Mouse (Mus musculus): ENCODE data around the gene Gm28308. TPM values are rescaled to one million over a fixed set of nuclear protein-coding genes. Genes with fewer than 3 reads are reported as not detected.

The Gm28308 gene
- polyA plus RNA-seq, 2 experiments: not detected

GRCm38 (mm10) chr6:52221993-52222685 is 9.0 kb upstream of the Gm28308 start:
- H3K27ac ChIP-seq: no peak overlapping the region
- peaks cover 100% of the 10 kb centered on the region for H3K27me3 ChIP-seq (ENCODE audit: control insufficient read depth, insufficient read depth, low read length)
- no peaks in the 10 kb centered on the region for H3K36me3 ChIP-seq (replicated peaks; ENCODE audit: control insufficient read depth, insufficient read depth, low read depth)
- ATAC-seq (ENCODE audit: insufficient read depth) (no peak), DNase-seq (ENCODE audit: low read depth in 3 of 3, low spot score in 3 of 3) (no peak)
- WGBS (ENCODE audit: insufficient replicate concordance): 11% methylated on average over 21 of the region's 21 CpGs
- no peak overlapping the region for H3K9ac ChIP-seq (replicated peaks)
- peak overlapping the region in 1 of 2 experiments; percentile 49; a peak in 2 of 4 replicates for H3K4me3 ChIP-seq (ENCODE audit: insufficient read depth in 1 of 2, low read depth in 2 of 2, low read length in 2 of 2)
- TF ChIP-seq CTCF (IDR thresholded peaks at IDR 0.05; ENCODE audit: low read depth) (no peak), EP300 (IDR thresholded peaks at IDR 0.05; ENCODE audit: low read depth) (no peak)
- H3K4me1 ChIP-seq (replicated peaks; ENCODE audit: control insufficient read depth in 2 of 2, insufficient read depth in 2 of 2, low read length in 1 of 2): no peaks in the 10 kb centered on the region
- H3K9me3 ChIP-seq (ENCODE audit: control insufficient read depth, low read length): no peaks in the 10 kb centered on the region
- H3K4me2 ChIP-seq (ENCODE audit: low read depth): peak overlapping the region; percentile 69

- 1% methylated on average over 46 of the region's 46 CpGs for WGBS (ENCODE audit: insufficient replicate concordance)
- Histone ChIP-seq H3K9ac (replicated peaks) (no peak within 1 kb of the TSS), H3K4me2 (ENCODE audit: low read depth) (peak within 1 kb of the TSS; percentile 69), H3K9me3 (ENCODE audit: control insufficient read depth, low read length) (no peaks in the 10 kb centered on the region), H3K27me3 (ENCODE audit: control insufficient read depth, insufficient read depth, low read length) (peaks cover 100% of the 10 kb centered on the region), H3K4me1 (replicated peaks; ENCODE audit: control insufficient read depth in 2 of 2, insufficient read depth in 2 of 2, low read length in 1 of 2) (no peaks in the 10 kb centered on the region), H3K27ac (no peak within 1 kb of the TSS), H3K4me3 (ENCODE audit: insufficient read depth in 1 of 2, low read depth in 2 of 2, low read length in 2 of 2) (peak within 1 kb of the TSS; percentile 49 to 51), H3K36me3 (replicated peaks; ENCODE audit: control insufficient read depth, insufficient read depth, low read depth) (no peaks in the 10 kb centered on the region)
- DNase-seq (ENCODE audit: low read depth in 3 of 3, low spot score in 3 of 3): peak in 2 of 3 experiments; percentile 26
- no peak for ATAC-seq (ENCODE audit: insufficient read depth)
- TF ChIP-seq EP300 (IDR thresholded peaks at IDR 0.05; ENCODE audit: low read depth) (no peak), CTCF (IDR thresholded peaks at IDR 0.05; ENCODE audit: low read depth) (peak; percentile 91)
Observed at GRCm38 (mm10) chr6:52221337-52221992, 8.3 kb upstream of the Gm28308 start, which contains the start of gene Hoxa7. TSS of gene Hoxa7 (minus strand) at chr6:52221854.

- no peak for DNase-seq (ENCODE audit: low read depth in 3 of 3, low spot score in 3 of 3)
Observed at GRCm38 (mm10) chr6:52220865-52221310, 7.7 kb upstream of the Gm28308 start.

GRCm38 (mm10) chr6:52220003-52220864 is 7.1 kb upstream of the Gm28308 start:
- H3K4me3 ChIP-seq (ENCODE audit: insufficient read depth in 1 of 2, low read depth in 2 of 2, low read length in 2 of 2): no peak overlapping the region
- H3K9me3 ChIP-seq (ENCODE audit: control insufficient read depth, low read length): no peaks in the 10 kb centered on the region
- H3K4me1 ChIP-seq (replicated peaks; ENCODE audit: control insufficient read depth in 2 of 2, insufficient read depth in 2 of 2, low read length in 1 of 2): no peaks in the 10 kb centered on the region
- DNase-seq (ENCODE audit: low read depth in 3 of 3, low spot score in 3 of 3) (no peak), ATAC-seq (ENCODE audit: insufficient read depth) (no peak)
- H3K27me3 ChIP-seq (ENCODE audit: control insufficient read depth, insufficient read depth, low read length): peaks cover 100% of the 10 kb centered on the region
- no peaks in the 10 kb centered on the region for H3K36me3 ChIP-seq (replicated peaks; ENCODE audit: control insufficient read depth, insufficient read depth, low read depth)
- no peak overlapping the region for H3K9ac ChIP-seq (replicated peaks)
- no peak overlapping the region for H3K4me2 ChIP-seq (ENCODE audit: low read depth)
- TF ChIP-seq CTCF (IDR thresholded peaks at IDR 0.05; ENCODE audit: low read depth) (no peak), EP300 (IDR thresholded peaks at IDR 0.05; ENCODE audit: low read depth) (no peak)
- WGBS (ENCODE audit: insufficient replicate concordance): 27% methylated on average over 32 of the region's 32 CpGs
- no peak overlapping the region for H3K27ac ChIP-seq

More at GRCm38 (mm10) chr6:52220865-52221310, 7.7 kb upstream of the Gm28308 start:
- no peaks in the 10 kb centered on the region for H3K4me1 ChIP-seq (replicated peaks; ENCODE audit: control insufficient read depth in 2 of 2, insufficient read depth in 2 of 2, low read length in 1 of 2)
- peak overlapping the region; percentile 69 for H3K4me2 ChIP-seq (ENCODE audit: low read depth)
- ATAC-seq (ENCODE audit: insufficient read depth): no peak
- H3K9ac ChIP-seq (replicated peaks): no peak overlapping the region
- no peaks in the 10 kb centered on the region for H3K36me3 ChIP-seq (replicated peaks; ENCODE audit: control insufficient read depth, insufficient read depth, low read depth)
- 7% methylated on average over 12 of the region's 12 CpGs for WGBS (ENCODE audit: insufficient replicate concordance)
- no peak overlapping the region for H3K27ac ChIP-seq
- no peak for TF ChIP-seq EP300 (IDR thresholded peaks at IDR 0.05; ENCODE audit: low read depth)
- H3K9me3 ChIP-seq (ENCODE audit: control insufficient read depth, low read length): no peaks in the 10 kb centered on the region
- H3K27me3 ChIP-seq (ENCODE audit: control insufficient read depth, insufficient read depth, low read length): peaks cover 100% of the 10 kb centered on the region
- H3K4me3 ChIP-seq (ENCODE audit: insufficient read depth in 1 of 2, low read depth in 2 of 2, low read length in 2 of 2): peak overlapping the region; percentile 49 to 51; a peak in 3 of 4 replicates

All from liver, embryonic 14.5 days (tissue).